Mouse (Mus musculus) embryonic fibroblast, embryonic 13.5 days (primary cell): ENCODE data around the gene S100pbp. TPM values are rescaled to one million over a fixed set of nuclear protein-coding genes. Genes with fewer than 3 reads are reported as not detected.

Source experiments
- H3K27ac ChIP-seq: 2 replicates; pipeline ENCODE4 v1.5.1; 2012; ENCODE audit warnings: low read length, control low read depth, inconsistent platforms; ENCODE audit not compliant: insufficient read depth
- H3K4me1 ChIP-seq: 2 replicates; pipeline ENCODE4 v1.6.1; 2011; ENCODE audit warnings: low read length; ENCODE audit not compliant: control insufficient read depth, insufficient read depth
- H3K4me3 ChIP-seq: 2 replicates; pipeline ENCODE4 v1.5.1; 2011; ENCODE audit warnings: mild to moderate bottlenecking, control low read depth, low read length; ENCODE audit not compliant: insufficient read depth
- CTCF ChIP-seq: IDR thresholded peaks from 2 replicates; pipeline ENCODE4 v1.5.1; 2011; ENCODE audit warnings: mild to moderate bottlenecking, control low read depth, low read length, moderate library complexity, borderline replicate concordance; ENCODE audit not compliant: insufficient read depth
- POLR2A ChIP-seq: IDR thresholded peaks from 2 replicates; pipeline ENCODE4 v1.6.1; 2011; ENCODE audit warnings: low read depth, mild to moderate bottlenecking, control low read depth, low read length, moderate library complexity
- polyA plus RNA-seq: library from polyadenylated mRNA; stranded (reverse); fragments of >200 nt; gene quantifications from 2 replicates; pipeline ENCODE4 v1.2.4, GENCODE M21; 2011; ENCODE audit warnings: low read depth; ENCODE audit not compliant: missing spikeins, insufficient read length

S100pbp gene
- polyA plus RNA-seq, 1 experiment, result 65.4 TPM

GRCm38 (mm10) chr4:129139642-129140041, 49.9 kb downstream of the S100pbp start:
- H3K27ac ChIP-seq, result no peak overlapping the region
- H3K4me1 ChIP-seq, result peaks cover 9% of the 10 kb centered on the region
- no peak for TF ChIP-seq POLR2A
- TF ChIP-seq CTCF, result no peak
- no peak overlapping the region for H3K4me3 ChIP-seq

GRCm38 (mm10) chr4:129137392-129138321, 51.9 kb downstream of the S100pbp start:
- no peak overlapping the region for H3K4me3 ChIP-seq
- TF ChIP-seq POLR2A, result no peak
- no peak for TF ChIP-seq CTCF
- H3K4me1 ChIP-seq, result peaks cover 3% of the 10 kb centered on the region; the same call in 1 of the 2 replicates
- H3K27ac ChIP-seq, result no peak overlapping the region

- H3K4me1 ChIP-seq, result peaks cover 3% of the 10 kb centered on the region; the same call in 1 of the 2 replicates
- H3K27ac ChIP-seq, result no peak within 1 kb of the TSS
- peak within 1 kb of the TSS; percentile 8; the same call in 1 of the 2 replicates for H3K4me3 ChIP-seq
- TF ChIP-seq CTCF (no peak), POLR2A (no peak)
These were observed 52.7 kb downstream of the S100pbp start, which contains the start of gene Fndc5 for GRCm38 (mm10) chr4:129136579-129137391. Gene Fndc5 (plus strand): TSS chr4:129136999.

GRCm38 (mm10) chr4:129136189-129136578, 53.3 kb downstream of the S100pbp start:
- Histone ChIP-seq H3K4me1 (peaks cover 3% of the 10 kb centered on the region; the same call in 1 of the 2 replicates), H3K4me3 (peak overlapping the region; percentile 8; the same call in 1 of the 2 replicates), H3K27ac (no peak overlapping the region)
- TF ChIP-seq CTCF (no peak), POLR2A (no peak)

- TF ChIP-seq POLR2A (no peak), CTCF (no peak)
- Histone ChIP-seq H3K4me1 (peaks cover 3% of the 10 kb centered on the region; the same call in 1 of the 2 replicates), H3K27ac (no peak overlapping the region), H3K4me3 (no peak overlapping the region)
These were observed 53.9 kb downstream of the S100pbp start for GRCm38 (mm10) chr4:129135637-129136036.

- TF ChIP-seq CTCF (peak; percentile 58), POLR2A (no peak)
- Histone ChIP-seq H3K4me1 (no peaks in the 10 kb centered on the region; the same call in 1 of the 2 replicates), H3K27ac (no peak overlapping the region), H3K4me3 (no peak overlapping the region)
These were observed 54.5 kb downstream of the S100pbp start for GRCm38 (mm10) chr4:129134799-129135585.

GRCm38 (mm10) chr4:129130755-129131303, 58.7 kb downstream of the S100pbp start:
- H3K4me1 ChIP-seq, result no peaks in the 10 kb centered on the region
- no peak for TF ChIP-seq POLR2A
- no peak for TF ChIP-seq CTCF
- H3K4me3 ChIP-seq, result no peak overlapping the region
- H3K27ac ChIP-seq, result no peak overlapping the region

- no peak overlapping the region for H3K27ac ChIP-seq
- 0 out of 2 replicates have a peak, but pooled peaks have one; percentile 27 for TF ChIP-seq CTCF
- TF ChIP-seq POLR2A, result no peak
- H3K4me1 ChIP-seq, result no peaks in the 10 kb centered on the region
- H3K4me3 ChIP-seq, result no peak overlapping the region
These were observed 59.4 kb downstream of the S100pbp start for GRCm38 (mm10) chr4:129130149-129130548.

- TF ChIP-seq POLR2A (no peak), CTCF (no peak)
- H3K4me3 ChIP-seq, result no peak overlapping the region
- no peak overlapping the region for H3K27ac ChIP-seq
- no peaks in the 10 kb centered on the region for H3K4me1 ChIP-seq
These were observed 60.1 kb downstream of the S100pbp start for GRCm38 (mm10) chr4:129129387-129129786.
